Mouse (Mus musculus): ENCODE data around the gene Trim21. TPM values are rescaled to one million over a fixed set of nuclear protein-coding genes. Genes with fewer than 3 reads are reported as not detected.

The Trim21 gene
- total RNA-seq, 2 experiments from 2014 or later = 2.4 to 3.2 TPM

GRCm38 (mm10) chr7:102508066-102508465 is 57.2 kb downstream of the Trim21 start:
- no peak for DNase-seq (ENCODE audit: low spot score in 2 of 2)

Other genes starting within 250 kb of the Trim21 start
- gene Rrm1, start 123.8 kb downstream of the Trim21 start, total RNA-seq (2021) = 10 to 100 TPM; 15.6 to 18.8 TPM
- gene Olfr543, start 83.8 kb downstream of the Trim21 start, total RNA-seq (2021) = not detected
- not detected for gene Olfr544, start 77.2 kb downstream of the Trim21 start, total RNA-seq (2021)
- not detected for gene Olfr545, start 65.9 kb downstream of the Trim21 start, total RNA-seq (2021)
- not detected for gene Olfr547, start 30.7 kb downstream of the Trim21 start, total RNA-seq (2021)
- not detected for gene Olfr548-ps1, start 24.6 kb downstream of the Trim21 start, total RNA-seq (2021)
- gene Olfr549, start 15.6 kb downstream of the Trim21 start, total RNA-seq (2021) = not detected
- 1 to 10 TPM in 1 of 2 experiments, under 1 TPM in 1; 0.94 to 2.7 TPM for gene Olfr550, start 6.0 kb upstream of the Trim21 start, total RNA-seq (2021)
- not detected for gene Olfr551, start 26.4 kb upstream of the Trim21 start, total RNA-seq (2021)
- gene Olfr552, start 32.3 kb upstream of the Trim21 start, total RNA-seq (2021) = under 1 TPM; 0.13 to 0.18 TPM
- not detected for gene Olfr553, start 52.7 kb upstream of the Trim21 start, total RNA-seq (2021)
- not detected for gene Olfr554, start 72.9 kb upstream of the Trim21 start, total RNA-seq (2021)
- not detected for gene Olfr555, start 93.3 kb upstream of the Trim21 start, total RNA-seq (2021)
- not detected for gene Olfr556, start 99.4 kb upstream of the Trim21 start, total RNA-seq (2021)
- gene Trim68, start 121.8 kb upstream of the Trim21 start, total RNA-seq (2021) = 1 to 10 TPM; 6.2 to 7.5 TPM
- not detected for gene Olfr557, start 130.4 kb upstream of the Trim21 start, total RNA-seq (2021)
- gene Olfr558, start 136.7 kb upstream of the Trim21 start, total RNA-seq (2021) = under 1 TPM; 0.34 to 0.49 TPM
- gene Olfr33, start 153.6 kb upstream of the Trim21 start, total RNA-seq (2021) = not detected
- gene Olfr559, start 162.0 kb upstream of the Trim21 start, total RNA-seq (2021) = not detected
- not detected for gene Olfr560, start 193.9 kb upstream of the Trim21 start, total RNA-seq (2021)
- gene Olfr78, start 194.0 kb upstream of the Trim21 start, total RNA-seq (2021) = under 1 TPM; 0.23 to 0.76 TPM
- gene Olfr561, start 205.7 kb upstream of the Trim21 start, total RNA-seq (2021) = not detected
- gene Olfr564, start 238.0 kb upstream of the Trim21 start, total RNA-seq (2021) = not detected

Data from layer of hippocampus, postnatal 10 days (tissue).